Mouse (Mus musculus) MEL (cell line): ENCODE data around the gene Cyfip2. TPM values are rescaled to one million over a fixed set of nuclear protein-coding genes. Genes with fewer than 3 reads are reported as not detected.

Experiments
- DNase-seq: peaks from one replicate; pipeline ENCODE4 v3.0.0; 2011; ENCODE audit warnings: low read depth, low spot score
- H3K27ac ChIP-seq: 2 replicates; pipeline ENCODE4 v1.5.1; 2012; ENCODE audit warnings: low read depth, mild to moderate bottlenecking, control low read depth, low read length, moderate library complexity; ENCODE audit not compliant: control insufficient read depth
- H3K27me3 ChIP-seq, 2 experiments: fragments of 150-350 bp in 1 of 2; sonication (generic) in 1 of 2; 2 replicates each; pipeline ENCODE4 v1.6.1; 2012; ENCODE audit warnings: low read length in 2 of 2, mild to moderate bottlenecking in 2 of 2, improper control_type of control experiment in 1 of 2, moderate library complexity in 1 of 2; ENCODE audit not compliant: insufficient read depth in 2 of 2, control insufficient read depth in 1 of 2
- H3K36me3 ChIP-seq, 2 experiments: 2 replicates each; pipeline ENCODE4 v1.6.1; 2012 to 2014; ENCODE audit warnings: low read length in 2 of 2, improper control_type of control experiment in 1 of 2, inconsistent platforms in 1 of 2, mild to moderate bottlenecking in 1 of 2; ENCODE audit not compliant: insufficient read depth in 2 of 2, control insufficient read depth in 1 of 2
- H3K4me1 ChIP-seq, 2 experiments: fragments of 150-350 bp in 1 of 2; sonication (generic) in 1 of 2; 2 replicates each; pipeline ENCODE4 v1.6.1; 2012; ENCODE audit warnings: low read length in 2 of 2, improper control_type of control experiment in 1 of 2, mild to moderate bottlenecking in 1 of 2; ENCODE audit not compliant: insufficient read depth in 2 of 2, control insufficient read depth in 1 of 2
- H3K4me3 ChIP-seq, 2 experiments: fragments of 150-350 bp in 1 of 2; sonication (generic) in 1 of 2; 2 replicates each; pipeline ENCODE4 v1.5.1; 2012; ENCODE audit warnings: low read depth in 2 of 2, low read length in 2 of 2, mild to moderate bottlenecking in 2 of 2, moderate library complexity in 2 of 2, control low read depth in 1 of 2, improper control_type of control experiment in 1 of 2; ENCODE audit not compliant: control insufficient read depth in 1 of 2, insufficient read depth in 1 of 2
- H3K79me2 ChIP-seq: 2 replicates; pipeline ENCODE4 v1.6.1; 2012; ENCODE audit warnings: mild to moderate bottlenecking, low read length, moderate library complexity; ENCODE audit not compliant: control insufficient read depth, poor library complexity, insufficient read depth
- H3K9ac ChIP-seq: 2 replicates; pipeline ENCODE4 v1.6.1; 2012; ENCODE audit warnings: low read depth, mild to moderate bottlenecking, control low read depth, low read length, moderate library complexity; ENCODE audit not compliant: control insufficient read depth, poor library complexity, severe bottlenecking
- H3K9me3 ChIP-seq: fragments of 150-350 bp; sonication (generic); replicated peaks from 2 replicates; pipeline ENCODE4 v1.6.1; 2012; ENCODE audit warnings: mild to moderate bottlenecking, low read length, improper control_type of control experiment, moderate library complexity; ENCODE audit not compliant: insufficient read depth
- E2F4 ChIP-seq: IDR thresholded peaks from 2 replicates; pipeline ENCODE4 v1.6.1; 2011; ENCODE audit warnings: low read depth, low read length, improper control_type of control experiment, borderline replicate concordance
- ELF1 ChIP-seq: IDR thresholded peaks from 2 replicates; pipeline ENCODE4 v1.6.1; 2014; ENCODE audit warnings: low read depth, mild to moderate bottlenecking, inconsistent platforms, low read length, improper control_type of control experiment, moderate library complexity
- EP300 ChIP-seq, 2 experiments: IDR thresholded peaks; 2 replicates each; pipeline ENCODE4 v1.6.1; 2011; ENCODE audit warnings: improper control_type of control experiment in 2 of 2, low read length in 2 of 2, low read depth in 1 of 2, mild to moderate bottlenecking in 1 of 2
- ETS1 ChIP-seq: IDR thresholded peaks from 2 replicates; pipeline ENCODE4 v1.6.1; 2012; ENCODE audit warnings: low read depth, mild to moderate bottlenecking, inconsistent platforms, low read length, improper control_type of control experiment, moderate library complexity
- GATA1 ChIP-seq: IDR thresholded peaks from 2 replicates; pipeline ENCODE4 v1.6.1; 2011; ENCODE audit warnings: low read depth, low read length, improper control_type of control experiment
- JUND ChIP-seq: IDR thresholded peaks from 2 replicates; pipeline ENCODE4 v1.6.1; 2011; ENCODE audit warnings: low read depth, mild to moderate bottlenecking, improper control_type of control experiment, low read length
- MAFK ChIP-seq: IDR thresholded peaks from 2 replicates; pipeline ENCODE4 v1.6.1; 2011; ENCODE audit warnings: low read depth, mild to moderate bottlenecking, low read length, improper control_type of control experiment, borderline replicate concordance
- MAX ChIP-seq: IDR thresholded peaks from 2 replicates; pipeline ENCODE4 v1.6.1; 2011; ENCODE audit warnings: low read length, improper control_type of control experiment
- MEF2A ChIP-seq: IDR thresholded peaks from 2 replicates; pipeline ENCODE4 v1.6.1; 2014; ENCODE audit warnings: low read depth, mild to moderate bottlenecking, inconsistent platforms, low read length, improper control_type of control experiment; ENCODE audit not compliant: poor library complexity, insufficient replicate concordance, severe bottlenecking; ENCODE audit errors: extremely low read depth
- MXI1 ChIP-seq: IDR thresholded peaks from 2 replicates; pipeline ENCODE4 v1.6.1; 2011; ENCODE audit warnings: mild to moderate bottlenecking, low read depth, low read length, improper control_type of control experiment
- MYB ChIP-seq: IDR thresholded peaks from 2 replicates; pipeline ENCODE4 v1.6.1; 2011; ENCODE audit warnings: mild to moderate bottlenecking, low read depth, low read length, improper control_type of control experiment
- NRF1 ChIP-seq: IDR thresholded peaks from 2 replicates; pipeline ENCODE4 v1.6.1; 2014; ENCODE audit warnings: low read depth, mild to moderate bottlenecking, inconsistent platforms, low read length, improper control_type of control experiment, moderate library complexity; ENCODE audit not compliant: poor library complexity, insufficient read depth, severe bottlenecking
- POLR2A ChIP-seq, 2 experiments: IDR thresholded peaks; 2 replicates each; pipeline ENCODE4 v1.6.1; 2011 to 2012; ENCODE audit warnings: low read length in 2 of 2, mild to moderate bottlenecking in 2 of 2, control low read depth in 1 of 2, improper control_type of control experiment in 1 of 2, low read depth in 1 of 2, moderate library complexity in 1 of 2; ENCODE audit not compliant: control insufficient read depth in 1 of 2, insufficient read depth in 1 of 2, poor library complexity in 1 of 2
- POLR2AphosphoS2 ChIP-seq: IDR thresholded peaks from 2 replicates; pipeline ENCODE4 v1.6.1; 2011; ENCODE audit warnings: low read length, improper control_type of control experiment
- POLR2AphosphoS5 ChIP-seq: IDR thresholded peaks from 2 replicates; pipeline ENCODE4 v1.6.1; 2012; ENCODE audit warnings: low read depth, borderline replicate concordance, mild to moderate bottlenecking, inconsistent platforms, low read length, moderate library complexity, mixed read lengths
- RCOR1 ChIP-seq: IDR thresholded peaks from 2 replicates; pipeline ENCODE4 v1.6.1; 2012; ENCODE audit warnings: low read depth, mild to moderate bottlenecking, inconsistent platforms, low read length, improper control_type of control experiment
- SIN3A ChIP-seq: IDR thresholded peaks from 2 replicates; pipeline ENCODE4 v1.6.1; 2012; ENCODE audit warnings: low read length, improper control_type of control experiment, inconsistent platforms
- TAL1 ChIP-seq: IDR thresholded peaks from 2 replicates; pipeline ENCODE4 v1.6.1; 2012; ENCODE audit warnings: mild to moderate bottlenecking, inconsistent platforms, low read length, moderate library complexity, mixed read lengths
- TCF12 ChIP-seq: IDR thresholded peaks from 2 replicates; pipeline ENCODE4 v1.6.1; 2014; ENCODE audit warnings: low read depth, mild to moderate bottlenecking, inconsistent platforms, low read length, improper control_type of control experiment, moderate library complexity
- ZC3H11A ChIP-seq: IDR thresholded peaks from 2 replicates; pipeline ENCODE4 v1.6.1; 2012; ENCODE audit warnings: low read depth, mild to moderate bottlenecking, inconsistent platforms, low read length, improper control_type of control experiment
- polyA plus RNA-seq, 2 experiments: library from polyadenylated mRNA; stranded (reverse) in 1 of 2; unstranded in 1 of 2; fragments of >175 nt in 1 of 2; fragments of >200 nt in 1 of 2; gene quantifications; 2 replicates each; pipeline versions ENCODE4 v1.2.1 to v1.2.4; 2012; ENCODE audit warnings: low replicate concordance in 2 of 2, low read depth in 1 of 2; ENCODE audit not compliant: insufficient read length in 2 of 2, insufficient read depth in 1 of 2, missing spikeins in 1 of 2
- total RNA-seq: library from RNA; depleted of rRNA; stranded (reverse); fragments of 300-350 nt; gene quantifications from 2 replicates; pipeline ENCODE4 v1.2.3, GENCODE M21; 2012

The Cyfip2 gene
- total and polyA plus RNA-seq, 3 experiments, result 9.9 to 31.8 (median 18.9) TPM

DNA sequence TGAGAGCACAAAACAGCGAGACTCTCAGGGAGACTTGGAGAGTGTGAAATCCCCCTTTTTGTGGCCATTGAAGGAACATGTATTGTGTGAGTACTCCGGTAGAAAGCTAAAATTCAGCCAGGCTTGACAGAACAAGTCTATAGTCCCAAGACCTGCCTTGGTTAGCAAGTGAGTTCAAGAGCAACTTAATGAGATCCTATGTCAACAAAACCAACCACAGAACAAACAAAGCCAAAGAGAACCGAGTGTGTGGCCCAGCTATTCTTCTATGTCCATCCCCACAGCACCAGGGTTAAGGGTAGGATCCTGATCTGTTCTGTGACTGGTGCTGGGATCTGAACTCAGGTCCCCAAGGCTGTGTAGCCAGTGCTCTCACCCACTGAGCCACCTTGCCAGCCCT lies 48.1 kb downstream of the Cyfip2 start:
- Histone ChIP-seq H3K36me3 (peaks cover 0 to 6% of the 10 kb centered on the region in 2 experiments; a peak in 1 of 4 replicates), H3K4me1 (no peaks in the 10 kb centered on the region), H3K27ac (no peak overlapping the region), H3K9me3 (no peaks in the 10 kb centered on the region), H3K27me3 (no peaks in the 10 kb centered on the region), H3K79me2 (no peaks in the 10 kb centered on the region), H3K9ac (no peak overlapping the region), H3K4me3 (no peak overlapping the region)
- no peak for DNase-seq
- TF ChIP-seq RCOR1 (no peak), JUND (no peak), E2F4 (no peak), ETS1 (no peak), EP300 (IDR thresholded peaks at IDR 0.05; ENCODE audit: low read depth in 1 of 2, low read length in 2 of 2) (no peak), SIN3A (no peak), NRF1 (no peak), GATA1 (no peak), ZC3H11A (no peak), TAL1 (no peak), POLR2A (IDR thresholded peaks at IDR 0.05; ENCODE audit: control insufficient read depth in 1 of 2, insufficient read depth in 1 of 2, low read depth in 1 of 2, low read length in 2 of 2, poor library complexity in 1 of 2) (no peak), TCF12 (no peak)

DNA sequence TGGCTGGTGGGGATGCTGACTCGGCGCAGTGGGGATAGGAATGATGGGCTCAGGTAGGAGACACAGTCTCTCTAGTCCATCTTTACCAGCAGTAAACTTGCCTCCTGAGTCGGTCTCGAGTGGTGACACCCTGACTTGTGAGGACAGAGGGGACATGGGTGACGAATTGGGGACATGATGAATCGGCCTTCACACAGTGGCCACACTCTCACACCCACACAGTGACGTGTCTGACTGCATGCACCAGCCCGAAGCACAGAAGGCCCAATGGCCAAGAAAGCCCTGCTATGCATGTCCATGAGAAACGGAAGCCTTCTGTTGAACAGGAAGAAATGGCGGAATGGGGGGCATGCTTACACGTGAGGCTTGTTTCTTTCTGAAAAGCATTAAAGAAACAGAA lies 49.4 kb downstream of the Cyfip2 start:
- H3K36me3 ChIP-seq, result peaks cover 0 to 6% of the 10 kb centered on the region in 2 experiments; a peak in 1 of 4 replicates
- H3K27ac ChIP-seq, result no peak overlapping the region
- H3K27me3 ChIP-seq, result no peaks in the 10 kb centered on the region
- H3K4me1 ChIP-seq, result no peaks in the 10 kb centered on the region
- no peaks in the 10 kb centered on the region for H3K9me3 ChIP-seq
- no peak for DNase-seq
- H3K4me3 ChIP-seq, result no peak overlapping the region
- TF ChIP-seq ZC3H11A (no peak), EP300 (IDR thresholded peaks at IDR 0.05; ENCODE audit: low read depth in 1 of 2, low read length in 2 of 2) (no peak), MAX (no peak), POLR2AphosphoS5 (no peak), E2F4 (no peak), SIN3A (no peak), MXI1 (no peak), TAL1 (no peak), MYB (no peak), RCOR1 (no peak), POLR2AphosphoS2 (no peak), ETS1 (no peak), ELF1 (no peak), MEF2A (no peak), MAFK (no peak), NRF1 (no peak)
- H3K9ac ChIP-seq, result no peak overlapping the region
- no peaks in the 10 kb centered on the region for H3K79me2 ChIP-seq
